Mouse (Mus musculus) CD4-positive, CD25-positive, alpha-beta regulatory T cell, adult 2 months (primary cell): ENCODE measurements at regions not wholly inside any gene's neighbourhood (a gene's known extent, or its start where the extent isn't known, plus 50 kb on each side); places are given as distances from the start of the nearest gene placed in this dataset.
A peak's percentile ranks its signal among the peaks of the same experiment; 100 is the strongest.

Source experiments
- DNase-seq: peaks from one replicate; pipeline ENCODE4 v3.0.0-alpha.2; 2012; ENCODE audit warnings: low read depth, low spot score

DNA sequence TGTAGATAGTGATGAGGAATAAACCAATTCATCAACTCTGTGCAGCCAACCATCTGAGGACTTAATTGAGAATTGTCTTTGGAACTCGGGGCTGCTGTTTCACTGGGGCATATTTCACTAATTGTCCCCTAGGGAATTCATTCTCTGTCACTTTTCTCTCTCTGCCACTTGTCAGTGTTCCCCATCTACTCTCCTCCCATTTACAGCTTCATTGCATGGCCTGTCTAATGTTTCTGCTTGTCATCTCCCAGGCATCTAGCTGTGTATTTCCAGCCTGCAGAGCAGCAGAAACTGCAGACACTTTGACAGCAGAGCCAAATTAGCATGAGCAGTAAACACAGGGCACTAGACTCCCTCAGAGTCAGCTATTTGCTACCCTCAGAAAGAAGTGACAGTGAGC is 1105.2 kb downstream of the Ntrk3 start:
- DNase-seq, result no peak

DNA sequence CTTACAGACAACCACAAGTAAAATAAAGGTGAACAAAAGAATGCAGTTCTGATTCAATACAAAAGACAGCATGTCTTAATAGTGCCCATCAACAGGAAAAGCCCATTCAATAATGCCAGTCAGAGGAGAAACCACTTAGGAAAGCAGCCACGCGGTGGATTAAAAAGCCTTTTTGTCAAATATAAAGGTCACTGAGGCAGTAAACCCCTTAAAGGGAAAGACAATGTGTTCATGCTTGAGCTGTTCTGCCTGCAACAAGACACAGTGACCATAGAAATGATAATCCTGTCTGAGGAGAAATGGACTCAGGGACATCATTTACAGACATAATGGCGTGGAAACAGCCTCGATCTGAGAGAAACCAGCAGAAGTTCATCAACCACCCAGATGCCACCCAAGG is 1114.3 kb downstream of the Ntrk3 start:
- no peak for DNase-seq

DNA sequence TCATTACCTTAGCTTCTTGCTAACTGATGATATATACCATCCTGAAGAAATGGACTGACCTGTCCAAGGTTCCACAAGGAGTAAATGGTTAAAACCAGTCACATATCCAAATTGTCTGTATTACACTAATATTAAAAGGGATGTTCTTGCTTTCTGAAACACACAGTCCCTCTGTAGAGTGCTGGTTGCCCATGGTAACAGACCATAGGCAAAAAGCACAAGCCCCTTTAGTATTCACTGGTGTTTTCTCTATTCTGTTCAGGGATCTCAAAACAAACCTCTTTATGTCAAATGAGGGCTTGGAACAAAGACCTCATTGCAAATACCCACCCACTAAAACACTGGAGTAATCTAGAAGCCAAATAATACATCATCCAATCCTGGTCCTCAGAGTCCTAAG is 1114.9 kb downstream of the Ntrk3 start:
- DNase-seq, result no peak

DNA sequence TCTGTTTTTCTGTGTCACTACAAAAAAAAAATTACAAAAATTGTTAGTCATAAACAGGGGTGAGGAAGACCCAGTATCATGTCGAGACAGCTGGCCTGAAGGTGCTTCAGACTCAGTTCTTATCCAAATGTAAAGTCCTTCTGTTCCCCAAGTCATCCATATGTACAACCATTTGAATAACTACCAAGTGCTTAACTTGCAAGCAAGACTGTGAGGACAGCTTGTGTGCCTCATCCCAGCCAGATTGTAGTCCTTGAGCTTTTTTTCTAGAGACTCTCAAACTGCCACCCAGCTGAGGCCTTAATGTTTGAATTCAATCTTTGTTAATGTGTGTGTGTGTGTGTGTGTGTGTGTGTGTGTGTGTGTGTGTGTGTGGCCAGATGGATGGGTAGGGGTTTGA is 1164.9 kb downstream of the Ntrk3 start:
- no peak for DNase-seq

DNA sequence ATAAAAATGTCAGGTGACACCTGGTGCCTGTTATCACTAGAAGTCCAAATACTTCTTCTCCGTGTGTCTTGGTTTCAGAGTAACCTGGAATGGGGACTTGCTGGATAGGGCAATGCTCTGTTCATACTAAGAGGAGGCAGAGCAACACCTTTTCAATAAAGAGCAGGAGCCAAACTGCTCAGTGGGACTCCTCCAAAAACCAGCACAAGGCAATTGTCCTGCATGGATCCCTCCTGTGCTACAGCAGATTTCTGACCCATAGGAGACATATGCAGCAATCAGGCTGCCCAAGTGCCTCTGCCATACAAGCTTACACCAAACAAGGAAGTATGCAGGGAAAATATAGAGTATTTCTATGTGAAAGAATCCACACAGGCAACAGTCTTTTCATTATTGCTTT is 1178.7 kb downstream of the Ntrk3 start:
- no peak for DNase-seq

DNA sequence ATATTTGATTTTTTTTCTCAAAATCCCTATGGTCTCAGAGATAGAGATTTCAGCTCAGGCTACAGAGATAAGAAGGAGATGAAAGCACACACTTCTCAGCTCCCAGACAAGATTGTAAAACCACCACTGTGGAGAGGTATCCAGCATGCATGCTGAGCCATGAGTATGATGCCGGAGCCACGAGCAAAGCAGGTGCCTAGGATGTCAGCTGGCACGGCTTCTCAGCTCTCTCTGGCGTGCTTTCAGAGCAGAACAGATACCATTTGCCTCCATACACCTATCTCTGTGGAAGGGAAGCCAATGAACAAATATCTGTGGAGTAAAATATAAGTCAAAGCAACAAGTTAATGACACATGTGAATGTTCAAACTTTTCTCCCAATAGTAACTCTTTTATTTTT is 1179.3 kb downstream of the Ntrk3 start:
- no peak for DNase-seq

DNA sequence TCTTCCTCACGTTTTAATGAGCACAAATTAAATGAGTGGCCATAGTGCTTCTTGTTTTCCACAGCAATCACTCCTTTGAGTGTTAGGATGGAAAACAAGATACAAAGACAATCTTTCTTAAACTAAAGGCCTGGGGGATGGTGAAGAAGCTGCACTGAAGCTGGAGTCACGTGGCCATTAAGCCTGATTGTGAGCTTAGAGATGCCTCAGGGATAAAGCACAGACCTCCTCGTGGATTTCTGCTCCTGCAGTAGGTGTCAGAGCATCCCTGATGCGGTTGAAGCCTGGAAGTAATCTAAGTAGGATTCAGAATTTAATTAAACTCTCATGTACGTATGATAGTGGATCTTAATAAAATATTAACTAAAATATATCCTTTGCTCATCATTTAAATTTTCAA is 1200.9 kb downstream of the Ntrk3 start:
- DNase-seq, result no peak

DNA sequence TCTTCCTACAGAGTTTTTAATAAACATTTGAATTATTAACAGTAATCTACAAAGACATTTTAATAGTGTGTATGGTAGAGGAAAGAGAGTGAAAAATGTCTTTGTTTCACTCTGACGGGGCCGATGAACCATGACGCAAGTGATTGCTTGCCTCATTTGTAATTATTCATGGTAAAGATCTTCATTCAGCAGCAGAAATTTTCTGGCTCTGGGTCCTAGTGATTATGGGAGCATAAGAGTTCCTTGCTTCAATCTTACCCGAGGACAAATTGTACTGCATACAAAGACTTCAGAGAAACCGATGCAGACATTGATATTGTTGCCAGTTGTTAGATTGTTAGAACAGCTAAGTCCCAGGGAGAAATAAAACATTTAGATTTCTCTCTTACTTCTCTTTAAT is 1209.9 kb downstream of the Ntrk3 start:
- no peak for DNase-seq

DNA sequence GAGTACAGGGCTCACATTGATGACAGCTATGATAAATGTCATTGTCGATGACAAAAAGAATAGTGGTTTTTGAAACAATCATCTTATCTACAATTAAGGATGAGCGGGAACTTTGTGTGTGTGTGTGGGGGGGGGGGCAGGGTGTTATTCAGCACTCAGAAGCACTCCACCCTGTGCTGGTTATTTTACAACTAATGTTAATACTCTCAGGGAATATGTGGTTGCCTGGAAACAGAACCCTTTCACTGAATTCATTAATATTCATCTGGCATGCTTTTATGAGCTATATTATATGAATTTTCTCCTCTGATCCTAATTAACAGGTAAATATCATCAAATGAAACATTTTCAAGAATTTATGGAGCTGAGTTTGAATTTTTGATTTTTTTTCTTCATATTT is 1228.2 kb downstream of the Ntrk3 start:
- DNase-seq, result no peak

DNA sequence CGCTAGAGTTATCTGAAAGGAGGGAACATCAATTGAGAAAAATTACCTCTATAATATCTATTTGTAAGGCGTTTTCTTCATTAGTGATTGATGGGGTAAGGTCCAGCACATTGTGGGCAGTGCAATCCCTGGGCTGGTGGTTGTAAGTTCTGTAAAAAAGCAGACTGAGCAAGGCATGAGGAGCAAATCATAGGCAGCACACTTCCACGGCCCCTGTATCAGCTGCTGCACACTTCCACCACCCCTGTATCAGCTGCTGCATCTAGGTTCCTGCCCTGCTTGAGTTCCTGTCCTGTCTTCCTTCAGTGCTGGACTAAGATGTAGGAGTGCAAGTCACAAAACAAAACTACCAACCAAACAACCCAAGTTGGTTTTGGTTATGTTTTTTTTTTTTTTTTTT is 1230.2 kb downstream of the Ntrk3 start:
- no peak for DNase-seq

DNA sequence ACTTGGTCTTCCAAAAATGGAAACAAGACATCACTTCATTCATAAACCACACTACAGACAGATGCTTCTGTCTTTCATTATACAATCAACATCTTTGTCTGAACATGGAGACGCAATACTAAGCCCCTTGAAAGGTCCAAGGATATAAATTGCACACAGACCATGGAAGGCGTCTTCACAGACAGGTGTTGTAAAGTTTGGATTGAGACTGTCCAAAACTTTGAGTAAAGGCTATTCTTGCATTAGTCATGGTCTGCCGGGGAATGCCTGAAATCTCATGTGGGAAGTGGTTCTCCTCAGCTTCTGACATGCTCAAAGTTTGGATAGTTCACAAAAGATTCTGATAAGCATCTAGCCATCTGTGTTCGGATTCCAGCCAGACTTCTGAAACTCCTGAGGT is 1235.2 kb downstream of the Ntrk3 start:
- no peak for DNase-seq

DNA sequence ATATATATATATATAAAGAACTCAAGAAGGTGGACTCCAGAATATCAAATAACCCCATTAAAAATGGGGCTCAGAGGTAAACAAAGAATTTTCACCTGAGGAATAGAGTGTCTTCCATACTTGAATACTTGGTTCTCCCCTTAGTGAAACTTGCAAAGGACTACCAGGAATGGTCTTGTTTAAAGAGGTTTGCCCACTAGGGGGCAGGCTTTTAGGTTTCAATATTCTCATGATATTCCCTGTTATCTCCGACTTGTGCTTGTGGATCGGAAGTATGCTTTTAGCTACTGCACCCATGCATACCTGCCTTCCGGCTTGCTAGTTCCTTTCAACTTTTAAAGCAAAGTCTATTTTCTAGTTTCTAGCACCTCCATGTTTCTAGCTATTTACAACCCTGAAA is 1242.7 kb downstream of the Ntrk3 start:
- DNase-seq, result peak; percentile 1

DNA sequence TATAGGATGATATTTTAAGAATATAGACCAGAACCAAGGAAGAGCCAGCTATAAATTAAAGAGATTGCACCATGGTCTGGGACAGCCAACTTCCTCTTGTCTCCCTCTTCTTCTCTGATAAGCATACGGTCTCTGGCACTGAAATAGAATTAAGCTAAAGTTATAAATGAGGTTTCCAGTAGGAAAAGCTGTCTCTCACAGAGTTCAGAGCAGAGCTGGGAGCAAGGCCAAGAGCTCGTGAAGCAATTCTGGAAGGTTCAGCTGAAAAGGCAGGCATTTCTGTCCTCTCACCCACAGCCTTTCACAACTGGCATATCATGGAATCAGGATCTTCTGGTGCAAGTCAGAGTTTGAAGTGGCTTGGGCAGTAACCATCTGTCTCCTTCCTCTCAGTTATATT is 1247.8 kb downstream of the Agbl1 start:
- no peak for DNase-seq

DNA sequence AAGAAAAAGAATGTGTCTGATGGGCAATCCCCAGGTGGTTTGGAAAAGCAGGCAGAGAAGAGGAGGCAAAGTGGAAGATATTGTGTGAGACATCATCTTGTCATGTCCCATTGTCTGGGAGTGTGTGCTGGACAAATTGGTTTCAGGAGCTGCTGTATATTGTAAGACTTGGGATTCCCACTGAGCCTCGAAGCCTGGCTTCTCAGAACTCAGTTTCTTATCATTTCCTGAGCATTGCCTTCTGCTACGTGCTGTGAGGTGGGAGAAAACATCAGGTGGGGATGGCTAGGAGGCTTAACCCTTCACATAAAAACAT is 1216.3 kb downstream of the Agbl1 start:
- DNase-seq, result no peak

DNA sequence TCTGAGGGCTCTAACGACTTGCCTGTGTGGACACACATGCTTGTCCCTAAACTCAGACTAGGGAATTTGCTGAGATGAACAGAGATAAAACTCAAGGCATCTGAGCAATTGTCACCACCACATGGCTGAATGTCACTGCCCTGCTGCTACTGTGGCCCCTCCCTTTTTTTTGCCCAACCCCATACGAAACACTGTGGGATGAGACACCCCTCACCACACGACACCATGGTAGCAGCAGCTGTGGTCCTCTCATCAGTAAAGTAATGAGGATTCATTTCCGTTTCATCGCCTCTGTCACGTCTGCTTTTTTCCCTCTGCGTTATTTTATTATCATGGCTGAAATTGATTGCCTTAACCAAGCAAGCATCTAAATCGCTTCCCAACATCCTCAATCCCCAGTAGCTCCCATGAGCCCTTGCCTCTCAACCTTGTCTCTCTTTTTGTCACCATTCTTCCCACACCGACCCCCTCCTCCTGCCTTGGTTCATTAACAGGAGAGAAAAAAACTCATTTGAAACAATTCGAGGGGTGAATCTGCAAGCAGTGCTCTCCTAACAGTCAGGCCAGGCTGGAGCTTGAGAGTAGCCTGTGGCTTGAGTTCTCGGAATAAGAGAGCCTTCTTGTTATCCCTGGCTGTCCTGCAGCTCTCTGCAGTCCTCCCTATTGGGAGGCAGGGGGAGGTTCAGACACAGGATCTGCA is 1215.8 kb downstream of the Agbl1 start:
- DNase-seq, result no peak

DNA sequence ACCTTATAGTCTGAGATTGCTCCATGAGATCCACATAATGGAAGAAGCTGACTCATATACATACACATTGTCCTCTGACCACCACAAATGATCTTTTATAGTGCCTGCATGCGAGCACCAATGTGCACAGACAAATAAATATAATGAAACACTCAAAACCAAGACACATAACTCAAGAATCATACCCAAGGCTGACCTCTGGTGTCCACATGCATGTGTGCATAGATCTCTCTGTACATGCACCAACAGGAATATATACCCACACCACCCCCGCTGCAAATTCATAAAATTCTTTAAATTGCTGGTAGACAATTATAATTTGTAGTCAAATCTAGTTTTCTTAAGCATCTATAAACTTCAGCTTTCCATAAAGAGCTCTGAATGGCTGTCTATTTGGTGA is 1211.9 kb downstream of the Agbl1 start:
- peak; percentile 1 for DNase-seq

DNA sequence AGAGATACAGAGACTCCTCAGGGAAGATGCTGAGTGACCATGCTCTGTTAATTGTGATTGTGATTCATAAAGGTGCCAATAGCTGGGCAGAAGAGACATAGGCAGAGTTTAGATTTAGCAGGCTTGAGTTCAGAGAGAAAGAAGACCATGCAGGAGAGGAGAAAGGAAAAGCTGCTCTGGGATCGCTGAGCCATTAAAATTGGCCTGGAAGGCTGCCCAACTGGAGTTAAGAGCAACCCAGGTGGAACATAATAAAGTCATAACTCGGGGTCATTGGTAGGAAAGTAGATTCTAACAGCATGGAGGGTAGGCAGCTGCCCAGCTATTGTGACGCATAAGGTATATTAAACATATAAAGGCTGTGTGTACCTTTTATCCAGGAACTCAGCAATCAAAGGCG is 1183.9 kb downstream of the Agbl1 start:
- no peak for DNase-seq
